Mouse (Mus musculus): ENCODE data around the gene Fchsd2.

DNA sequence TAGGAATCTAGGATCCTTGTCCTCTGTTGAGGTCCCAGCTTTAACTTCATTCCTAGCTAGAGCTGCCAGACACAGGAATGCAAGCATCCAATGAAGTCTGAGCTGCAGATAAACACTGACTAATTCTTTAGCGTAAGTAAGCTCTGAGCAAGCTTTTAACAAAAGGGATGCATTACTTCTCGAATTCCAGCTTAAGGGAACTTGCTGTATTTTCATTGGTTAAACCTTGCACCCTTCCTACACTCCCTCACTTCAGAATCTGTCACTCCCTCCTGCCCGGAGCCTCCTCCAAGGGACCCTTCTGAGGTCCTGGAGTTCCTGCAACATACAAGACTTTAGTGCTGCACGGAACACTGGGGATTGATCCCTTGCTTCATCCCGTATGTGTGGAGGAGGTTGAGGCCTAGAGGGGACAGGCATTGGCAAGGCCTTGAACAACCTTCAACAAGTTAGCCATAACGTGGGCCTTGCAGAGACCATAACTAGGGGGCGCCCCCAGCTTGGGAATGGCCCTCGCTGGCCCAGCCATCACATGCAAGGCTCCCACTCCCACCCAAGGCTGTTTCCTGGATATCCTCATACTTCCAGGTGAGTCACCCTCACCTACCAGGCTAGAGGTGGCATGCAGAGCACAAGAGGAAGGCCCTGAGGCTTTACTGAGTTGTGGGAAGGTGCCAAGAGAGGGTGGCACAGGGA, 48.7 kb upstream of the Fchsd2 start:
- TF ChIP-seq CTCF (IDR thresholded peaks at IDR 0.05; ENCODE audit: insufficient read depth, low read depth, low read length) = no peak
- no peak for TF ChIP-seq POLR2A (IDR thresholded peaks at IDR 0.05; ENCODE audit: insufficient read depth, low read depth, low read length)
